Mouse (Mus musculus) gastrocnemius, postnatal 25 days (tissue): ENCODE measurements at regions not wholly inside any gene's neighbourhood (a gene's known extent, or its start where the extent isn't known, plus 50 kb on each side); places are given as distances from the start of the nearest gene placed in this dataset.

Experiments
- DNase-seq: peaks from one replicate; pipeline ENCODE4 v3.0.0; 2022

DNA sequence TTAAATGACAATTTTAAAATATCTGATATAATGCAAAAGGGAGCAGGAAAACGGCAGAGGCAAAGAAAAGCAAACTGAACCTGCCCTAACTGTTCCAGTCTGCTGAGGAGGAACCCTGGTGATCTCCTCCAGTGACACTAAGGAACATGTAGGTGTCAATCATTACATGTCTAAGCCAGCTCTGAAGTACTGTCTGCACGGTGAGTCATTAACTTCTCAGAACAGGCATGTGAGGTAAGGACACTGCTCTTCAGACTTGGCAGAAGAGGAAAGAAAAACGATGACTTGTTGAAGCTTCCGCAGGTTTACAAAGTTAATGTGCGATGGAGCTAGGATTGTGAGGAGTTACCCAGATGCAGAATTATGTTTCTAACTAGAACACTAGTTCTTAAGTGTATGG is 199.1 kb downstream of the Nuf2 start:
- no peak for DNase-seq

DNA sequence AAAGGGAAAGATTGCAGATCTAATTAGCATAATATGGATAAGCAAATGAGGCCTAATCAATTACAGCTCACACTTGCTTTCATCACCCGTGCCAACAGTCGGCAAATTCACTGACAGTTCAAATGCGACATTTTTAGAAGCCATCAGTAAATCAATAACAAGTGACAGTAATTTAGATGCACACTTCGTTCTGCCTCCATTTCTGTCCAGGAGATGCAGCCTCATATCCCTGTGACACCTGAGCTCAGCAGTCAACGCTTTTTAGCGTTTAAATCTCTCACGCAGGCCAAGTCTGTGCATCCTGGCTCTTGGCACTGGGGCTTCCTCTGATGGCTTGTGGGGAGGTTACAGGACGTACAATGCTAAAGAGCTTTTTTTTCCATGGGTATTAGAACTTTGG is 218.0 kb downstream of the Nuf2 start:
- DNase-seq, result no peak

DNA sequence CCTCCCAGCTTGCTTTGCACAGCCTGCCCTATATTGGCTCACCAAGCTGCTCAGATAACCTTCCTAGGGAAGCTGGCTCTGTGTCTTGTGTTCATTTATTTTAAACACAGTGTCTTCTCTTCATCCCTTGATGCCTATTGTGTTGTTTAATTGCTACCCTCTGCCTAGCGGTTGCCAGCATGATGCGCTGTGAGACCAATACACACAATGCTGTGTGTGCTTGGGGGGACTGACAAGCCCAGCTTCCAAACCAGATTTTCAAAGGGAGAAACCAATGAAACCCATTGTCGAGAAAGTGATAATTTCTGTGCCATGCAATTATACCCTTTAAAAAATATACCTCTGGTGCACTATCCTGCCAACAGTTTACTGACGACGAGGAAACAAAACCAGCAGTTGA is 247.8 kb downstream of the Nuf2 start:
- no peak for DNase-seq

DNA sequence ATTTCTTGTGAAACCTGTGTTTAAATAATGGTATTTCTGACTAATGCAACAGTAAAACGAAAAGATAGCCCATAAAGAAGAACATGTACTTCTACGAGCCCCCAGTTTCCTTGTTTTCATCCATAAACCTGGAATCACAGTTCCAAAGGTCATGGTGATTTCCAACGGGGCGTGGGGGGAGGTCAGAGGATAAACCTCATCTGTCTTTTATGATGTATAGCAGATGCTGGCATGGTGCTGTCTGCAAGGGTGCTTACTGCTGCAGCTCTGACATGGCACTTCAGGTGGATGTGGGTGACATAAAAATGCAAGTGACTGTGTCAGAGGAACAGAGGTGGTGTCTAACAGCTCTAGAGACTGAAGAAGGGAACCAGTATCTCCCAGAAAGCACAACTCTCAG is 260.5 kb downstream of the Nuf2 start:
- no peak for DNase-seq

DNA sequence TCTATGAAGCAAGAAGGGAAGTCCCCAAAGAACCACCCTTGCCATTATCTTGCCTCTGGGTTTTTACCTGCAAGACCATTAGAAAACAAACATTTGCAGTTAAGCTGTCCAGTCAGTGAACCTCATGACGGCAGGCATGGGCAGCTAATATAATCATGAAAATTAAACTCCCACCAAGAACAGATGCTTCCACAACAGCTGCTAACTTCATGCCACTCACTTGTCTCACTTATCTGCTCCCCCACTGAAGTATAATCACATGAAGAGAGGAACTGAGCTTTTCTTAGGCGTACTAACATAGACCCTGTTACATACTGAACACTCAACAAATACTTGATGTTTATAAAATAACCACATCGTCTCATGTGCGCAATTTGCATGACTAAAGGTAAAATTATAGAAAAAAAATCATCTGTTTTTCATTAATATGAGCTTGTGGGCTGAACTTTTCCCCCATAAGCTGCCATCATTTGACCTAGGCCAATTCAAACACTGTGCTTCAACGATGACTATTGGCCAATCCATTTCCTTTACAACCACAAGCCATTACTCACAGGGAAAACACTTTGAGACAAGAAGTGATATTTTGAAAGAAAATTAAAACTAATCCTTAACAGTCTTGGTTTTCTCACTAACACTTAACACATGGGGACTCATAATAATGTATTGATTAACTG is 267.1 kb downstream of the Nuf2 start:
- no peak for DNase-seq

DNA sequence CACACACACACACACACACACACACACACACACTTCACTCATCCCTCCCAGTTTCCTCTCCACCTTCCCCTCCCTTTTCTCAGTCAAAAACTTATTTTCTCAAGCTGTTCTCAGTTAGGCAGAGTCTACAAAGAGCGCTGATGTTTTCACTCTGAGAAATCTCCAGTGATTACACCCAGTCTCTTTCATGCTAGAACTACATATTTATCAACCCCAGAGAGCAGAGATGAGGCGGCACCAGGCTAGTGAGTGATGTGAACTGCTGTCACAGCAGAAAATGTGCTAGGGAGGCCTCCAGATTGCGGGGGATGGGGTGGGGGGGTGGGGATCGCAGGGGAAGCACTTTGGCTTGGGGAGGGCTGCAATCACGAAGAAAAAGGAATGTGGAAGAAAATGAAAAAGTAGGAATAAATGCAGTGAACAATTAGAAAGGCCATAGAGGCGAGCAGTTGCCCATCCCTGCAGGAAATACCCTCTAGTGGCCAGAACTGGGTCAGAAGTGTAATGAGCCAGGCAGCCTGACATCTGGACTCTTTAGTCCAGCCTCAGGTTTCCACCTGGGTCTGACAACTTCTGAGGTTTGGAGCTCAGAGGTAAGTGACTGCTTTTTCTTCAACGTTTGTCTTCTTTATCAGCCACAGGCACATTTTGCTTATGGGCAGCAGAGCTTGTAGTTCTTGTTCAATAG is 276.9 kb downstream of the Nuf2 start:
- DNase-seq, result no peak

DNA sequence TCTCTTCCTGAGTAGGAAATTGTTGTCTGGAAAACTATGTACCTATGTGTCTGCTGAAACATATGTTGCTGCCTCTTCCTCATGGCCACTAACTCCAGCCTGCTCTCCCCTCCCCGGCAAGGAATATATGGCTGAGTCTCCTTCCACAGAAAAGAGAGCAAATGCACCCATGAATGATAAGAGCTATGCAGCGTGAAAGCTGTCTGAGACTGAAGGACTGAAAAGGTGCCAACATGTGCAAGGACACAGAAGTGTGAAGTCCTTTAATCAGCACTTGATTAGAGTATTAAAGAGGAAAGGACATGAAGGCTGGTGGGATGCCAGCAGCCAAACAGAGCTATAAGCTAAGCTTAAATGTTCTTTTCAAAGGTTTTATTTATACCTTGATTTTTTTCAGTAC is 279.1 kb downstream of the Nuf2 start:
- DNase-seq, result no peak

DNA sequence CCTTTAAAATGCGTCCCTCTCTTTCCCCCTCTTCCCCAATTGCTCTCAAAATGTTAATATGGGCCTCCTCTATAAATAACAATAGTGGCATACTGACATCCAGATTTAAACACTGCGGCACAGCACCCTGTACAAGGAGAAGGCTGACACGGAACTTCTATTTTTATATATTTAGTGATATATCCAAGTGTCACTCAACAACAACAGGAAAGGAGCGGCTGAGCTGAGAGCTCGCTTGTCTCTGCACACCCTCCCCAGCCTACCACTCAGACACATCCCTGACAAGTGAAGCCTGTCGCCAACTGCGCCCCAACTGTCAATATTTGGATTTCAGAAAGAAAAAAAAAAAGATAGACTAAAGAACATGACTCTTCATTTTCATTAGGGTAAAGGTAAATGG is 282.2 kb downstream of the Nuf2 start:
- no peak for DNase-seq

DNA sequence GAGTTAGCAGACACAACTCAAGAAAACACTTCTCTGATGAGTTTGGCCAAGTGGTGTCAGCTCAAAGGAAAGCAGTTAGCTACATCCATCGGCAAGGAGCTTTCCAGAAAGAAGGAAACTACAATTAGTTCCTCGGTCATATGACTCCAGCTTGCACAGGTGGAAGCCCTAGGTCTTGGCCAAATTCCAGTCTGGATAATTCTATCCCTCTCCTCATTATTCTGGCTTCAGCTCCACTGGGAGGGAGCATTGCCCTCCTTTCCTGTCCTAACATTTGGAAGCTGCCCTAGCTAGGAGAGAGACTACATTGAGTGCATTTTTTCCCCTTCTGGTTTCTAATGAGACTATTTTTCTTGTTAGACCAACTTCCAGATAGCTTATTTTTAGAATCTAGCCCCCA is 290.9 kb downstream of the Nuf2 start:
- no peak for DNase-seq

DNA sequence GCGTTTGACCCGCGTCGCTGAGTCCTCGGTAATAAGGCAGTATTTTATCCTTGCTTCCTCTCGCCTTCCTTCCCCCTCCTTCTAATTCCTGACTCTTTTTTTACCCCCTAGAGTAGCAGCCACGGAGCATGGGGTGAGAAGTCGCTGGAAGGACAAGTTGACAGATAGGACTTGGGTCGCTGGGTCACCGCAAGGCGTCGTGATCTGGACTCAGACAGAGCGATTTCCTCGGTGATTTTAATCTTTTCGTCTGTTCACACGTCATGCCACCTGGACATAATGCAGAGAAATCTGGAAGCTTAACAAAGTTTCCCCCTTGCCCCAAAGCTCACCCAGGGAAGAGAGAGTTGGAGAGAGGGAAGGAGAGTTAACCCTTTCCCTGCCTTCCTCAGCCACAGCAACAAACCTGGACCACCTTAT is 292.6 kb downstream of the Nuf2 start:
- DNase-seq, result no peak

DNA sequence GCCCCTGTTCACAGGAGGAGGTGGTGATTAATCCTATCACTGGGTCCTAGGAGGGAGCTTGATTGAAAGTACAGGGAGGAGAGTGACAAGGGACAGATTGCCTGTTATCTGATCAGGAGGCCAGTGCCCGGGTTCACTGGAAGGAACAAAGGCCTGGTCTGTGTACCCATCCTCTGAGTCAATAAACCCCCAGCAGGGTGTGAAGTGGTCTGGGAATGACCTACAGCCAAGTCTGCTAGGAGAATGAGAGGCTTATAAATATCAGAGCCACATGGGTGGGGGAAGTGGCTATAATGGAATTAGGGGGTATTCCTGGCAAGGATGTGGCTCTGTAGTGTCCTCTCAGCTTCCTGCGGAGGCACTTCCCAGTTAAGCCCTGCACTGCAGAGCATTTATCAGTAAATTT is 296.0 kb downstream of the Nuf2 start:
- DNase-seq, result no peak

DNA sequence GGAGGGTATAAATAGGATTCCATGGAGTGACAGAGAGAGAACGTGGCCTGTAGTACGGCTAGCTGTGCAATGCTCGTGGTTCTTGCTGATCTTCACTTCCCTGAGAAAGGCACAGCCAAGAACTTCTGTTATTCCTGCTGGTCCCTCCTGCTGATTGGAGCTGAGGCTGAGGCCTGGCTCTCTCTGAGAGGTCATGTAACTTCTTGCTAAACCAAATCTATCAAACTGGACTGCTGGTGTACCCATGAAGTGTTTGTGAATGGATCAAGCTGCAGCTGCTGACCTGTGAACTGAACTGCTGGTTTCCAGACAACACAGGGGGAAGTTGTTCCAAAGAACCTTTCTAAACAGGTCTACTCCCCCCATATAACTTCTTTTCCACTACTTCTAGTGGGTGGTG is 297.9 kb downstream of the Nuf2 start:
- DNase-seq, result no peak

DNA sequence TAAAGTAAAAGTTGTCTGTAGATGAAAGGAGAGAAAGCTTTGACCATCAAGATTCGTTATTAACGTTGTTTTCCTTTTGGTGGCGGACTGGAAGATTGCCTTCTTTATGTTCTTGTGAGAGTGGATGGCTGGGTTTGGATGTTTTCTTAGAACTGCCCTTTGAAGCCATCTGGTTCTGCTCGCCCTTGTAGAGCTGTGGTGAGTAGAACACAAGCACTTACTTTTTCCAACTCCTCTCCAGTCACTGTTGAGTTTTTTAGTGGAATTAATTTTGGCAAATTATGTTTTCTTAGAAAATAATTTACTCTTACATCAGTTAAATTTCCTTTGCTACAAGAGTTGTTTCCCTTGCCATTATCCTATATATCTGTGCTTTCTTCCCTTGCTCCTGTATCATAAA is 301.2 kb downstream of the Nuf2 start:
- DNase-seq, result no peak

DNA sequence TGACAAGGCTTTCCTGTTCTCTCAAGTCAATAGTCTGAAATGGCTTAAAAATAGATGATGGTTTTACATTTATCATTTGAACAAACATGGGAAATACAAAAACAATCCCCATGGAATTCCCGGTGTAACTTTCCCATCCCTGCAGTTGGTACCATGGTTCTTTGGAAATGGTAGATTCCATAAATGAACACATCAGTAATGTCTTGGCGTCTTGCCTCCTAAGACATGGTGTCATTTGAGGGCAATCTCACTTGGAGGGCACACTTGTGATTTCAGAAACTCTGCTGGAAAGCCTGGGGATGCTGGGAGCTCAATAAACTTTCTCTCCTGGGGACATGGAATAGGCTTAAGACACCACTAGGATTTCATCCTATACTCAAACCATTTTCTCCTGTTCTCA is 306.8 kb downstream of the Nuf2 start:
- no peak for DNase-seq

DNA sequence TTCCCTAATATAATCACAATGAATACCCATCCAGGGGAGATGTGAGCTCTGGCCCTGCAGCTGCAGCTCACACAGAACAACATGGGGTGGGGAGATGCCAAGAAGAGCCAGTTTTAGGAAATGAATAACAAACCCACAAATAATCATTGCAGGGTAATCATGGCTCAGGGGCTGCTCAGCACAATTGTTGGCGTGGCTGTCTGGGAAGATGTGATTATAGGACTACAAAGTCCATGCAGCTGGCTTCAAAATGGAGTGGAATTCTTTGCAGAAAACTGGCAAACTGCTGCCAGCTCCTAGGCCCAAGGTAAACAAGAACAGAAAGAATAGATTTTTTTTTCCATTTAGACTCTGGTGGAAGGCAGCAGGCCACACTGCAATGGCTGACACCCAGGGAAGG is 343.6 kb downstream of the Nuf2 start:
- DNase-seq, result no peak

DNA sequence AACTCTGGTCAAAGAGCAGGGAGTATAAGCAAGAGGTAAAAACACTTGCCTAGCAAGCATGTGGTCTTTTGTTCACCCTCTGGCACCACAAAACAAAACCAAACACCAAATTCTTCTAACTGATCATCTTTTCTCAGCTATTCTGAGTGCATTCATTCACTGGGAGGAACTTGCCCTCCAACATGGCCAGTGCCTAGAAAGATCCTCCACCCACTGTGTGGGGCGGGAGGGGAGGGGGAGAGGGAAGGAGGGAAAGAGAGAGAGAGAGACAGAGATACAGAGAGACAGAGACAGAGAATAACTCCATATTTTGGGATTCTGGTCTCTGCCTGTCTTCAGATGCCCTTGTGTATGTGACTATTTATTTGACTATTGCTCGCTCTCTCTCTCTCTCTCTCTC is 360.9 kb downstream of the Nuf2 start:
- no peak for DNase-seq

DNA sequence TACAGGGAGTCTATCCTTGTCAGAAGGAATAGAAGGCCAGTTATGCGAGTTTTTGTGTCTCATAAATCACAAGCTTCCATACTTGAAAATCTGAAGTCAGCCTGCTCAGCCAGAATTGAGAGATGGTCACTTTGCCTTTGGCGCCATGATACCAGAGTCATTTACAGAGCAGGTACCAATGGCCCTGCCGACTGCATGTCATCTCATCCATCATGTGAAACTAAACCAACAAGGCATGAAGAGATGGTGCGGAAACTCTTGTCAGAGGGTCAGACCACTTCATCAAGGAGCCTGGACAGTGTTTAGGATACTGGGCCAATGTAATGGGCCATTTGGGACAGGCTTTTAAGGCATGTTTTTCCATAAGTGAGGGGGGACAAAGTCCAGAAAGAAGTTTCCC is 363.2 kb downstream of the Nuf2 start:
- no peak for DNase-seq

DNA sequence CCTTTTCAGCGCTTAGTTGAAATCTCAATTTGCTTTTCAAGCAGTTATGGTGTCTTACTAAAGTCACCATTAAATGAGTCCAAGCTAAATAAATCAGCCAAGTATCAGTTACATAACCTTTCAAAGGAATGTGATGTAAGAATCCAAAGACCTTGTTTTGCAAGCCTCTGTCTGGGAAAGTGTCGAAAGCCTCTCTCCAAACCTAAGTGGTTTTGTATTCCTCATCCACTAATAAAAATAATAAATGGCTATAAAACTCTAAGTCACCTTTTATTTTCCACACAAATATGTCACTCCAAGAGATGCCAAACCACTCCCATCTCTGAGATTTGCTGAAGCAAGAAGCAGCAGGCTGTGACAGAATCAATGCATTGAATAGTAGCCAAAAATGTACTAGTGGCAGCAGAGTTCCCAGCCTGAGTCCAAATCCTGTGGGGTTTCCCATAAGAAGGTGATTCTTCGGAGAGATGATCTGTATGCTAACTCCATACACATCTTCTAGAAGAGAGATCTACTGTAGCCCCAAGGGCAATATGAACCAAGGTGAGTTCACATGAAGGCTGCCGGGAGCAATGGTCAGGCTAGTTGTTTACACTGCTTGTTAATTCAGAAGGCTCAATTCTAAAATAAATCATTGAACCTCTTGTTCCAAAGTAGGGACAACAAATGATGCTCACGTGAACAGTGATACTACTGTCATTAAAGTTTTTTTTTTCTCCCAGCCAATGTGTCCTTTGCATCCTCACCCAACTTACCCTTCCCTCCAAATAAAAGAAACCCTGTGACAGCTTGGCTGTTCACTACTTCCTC is 365.0 kb downstream of the Nuf2 start:
- DNase-seq, result no peak

DNA sequence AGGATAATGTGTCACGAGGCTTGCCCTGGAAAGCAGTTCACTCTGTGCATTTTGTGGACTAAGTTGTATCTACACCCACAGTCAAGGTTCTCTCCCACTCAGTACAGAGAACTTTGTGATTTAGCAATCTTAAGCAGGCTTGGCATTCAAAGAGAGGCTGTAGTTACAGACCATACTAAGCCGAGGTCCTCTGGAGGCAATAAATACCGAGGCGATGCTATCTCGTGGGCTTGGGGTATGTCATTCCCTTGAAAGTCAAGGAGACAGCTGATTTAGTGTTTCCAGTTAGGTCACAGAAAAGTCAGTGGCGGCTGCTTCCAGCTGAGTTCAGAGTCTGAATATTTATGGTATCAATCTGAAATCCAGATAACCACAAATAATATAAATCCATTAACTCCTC is 370.4 kb downstream of the Nuf2 start:
- DNase-seq, result no peak

DNA sequence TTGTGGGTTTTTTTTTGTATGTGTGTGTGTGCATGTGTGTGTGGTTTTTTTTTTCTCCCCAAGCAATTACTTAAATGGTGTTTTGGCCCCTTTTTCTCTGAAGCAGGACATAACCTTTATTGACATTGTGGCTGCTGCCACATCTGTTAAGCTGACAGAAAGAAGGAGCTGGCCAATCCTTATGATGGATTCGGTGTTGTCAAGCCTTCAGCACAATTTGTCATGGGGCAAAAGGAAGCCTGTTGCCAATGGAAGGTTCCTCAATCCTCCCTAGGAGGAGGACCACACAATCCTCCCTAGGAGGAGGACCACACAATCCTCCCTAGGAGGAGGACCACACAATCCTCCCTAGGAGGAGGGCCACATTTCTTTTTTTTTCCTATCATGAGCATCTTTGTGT is 371.0 kb downstream of the Nuf2 start:
- no peak for DNase-seq

DNA sequence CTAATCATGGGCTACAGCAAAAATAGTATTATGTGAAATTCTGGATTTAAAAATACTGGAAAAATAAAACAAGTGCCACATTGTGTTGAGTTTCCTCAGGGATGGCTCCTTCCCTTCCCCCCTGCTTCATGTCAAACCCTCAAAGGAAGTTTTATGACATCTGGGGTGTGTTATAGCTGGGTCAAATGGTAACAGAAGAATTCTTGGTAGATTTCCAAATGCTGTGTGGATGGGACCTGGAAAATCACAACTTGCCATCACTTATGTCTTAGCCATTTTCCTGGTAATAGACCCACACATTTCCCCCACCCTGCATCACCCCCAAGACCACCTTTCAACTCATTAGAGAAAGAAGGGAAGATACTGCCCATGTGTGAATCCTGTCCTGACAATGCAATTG is 371.5 kb downstream of the Nuf2 start:
- DNase-seq, result no peak

DNA sequence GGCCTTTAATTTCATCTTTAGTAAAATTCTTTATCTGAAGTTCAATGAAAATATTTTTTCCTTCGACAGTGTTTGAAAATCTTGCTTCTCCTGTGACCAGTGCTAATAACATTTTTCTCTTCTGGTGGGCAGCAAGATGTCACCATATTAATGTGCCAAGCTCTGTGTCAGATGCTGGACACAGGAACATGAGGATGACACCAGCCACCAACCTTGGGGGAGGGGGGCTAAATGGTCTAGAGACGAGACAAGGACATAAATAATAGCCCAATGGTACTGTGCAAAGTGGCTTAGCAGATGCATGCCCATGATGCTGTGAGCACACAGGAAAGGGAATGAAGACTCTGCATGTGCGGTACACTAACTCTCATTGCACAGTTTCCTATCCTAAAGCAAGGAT is 373.8 kb downstream of the Nuf2 start:
- no peak for DNase-seq

DNA sequence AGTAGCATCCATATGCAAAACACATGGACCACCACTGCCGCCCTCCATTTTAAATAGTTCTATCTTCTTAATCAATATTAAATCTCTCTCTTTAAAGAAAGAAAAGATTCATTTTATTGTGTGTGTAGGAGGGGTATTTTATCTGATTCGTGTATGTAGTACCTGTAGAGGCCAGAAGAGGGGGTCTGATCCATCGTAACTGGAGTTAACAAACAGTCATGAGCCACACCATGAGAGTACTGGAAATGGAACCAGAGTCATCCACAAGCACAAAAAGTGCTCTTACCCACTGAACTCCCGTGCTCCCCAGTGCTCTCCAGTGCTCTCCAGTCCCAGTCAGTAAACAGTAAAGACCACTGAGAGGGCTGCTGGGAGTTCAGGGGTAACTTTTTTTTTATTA is 374.4 kb downstream of the Nuf2 start:
- no peak for DNase-seq
